Mouse (Mus musculus) 416B (cell line): ENCODE measurements around the gene Jak2.

Source experiments
- DNase-seq: peaks from one replicate; pipeline ENCODE4 v3.0.0; 2011; ENCODE audit warnings: low read depth

The Jak2 gene

DNA sequence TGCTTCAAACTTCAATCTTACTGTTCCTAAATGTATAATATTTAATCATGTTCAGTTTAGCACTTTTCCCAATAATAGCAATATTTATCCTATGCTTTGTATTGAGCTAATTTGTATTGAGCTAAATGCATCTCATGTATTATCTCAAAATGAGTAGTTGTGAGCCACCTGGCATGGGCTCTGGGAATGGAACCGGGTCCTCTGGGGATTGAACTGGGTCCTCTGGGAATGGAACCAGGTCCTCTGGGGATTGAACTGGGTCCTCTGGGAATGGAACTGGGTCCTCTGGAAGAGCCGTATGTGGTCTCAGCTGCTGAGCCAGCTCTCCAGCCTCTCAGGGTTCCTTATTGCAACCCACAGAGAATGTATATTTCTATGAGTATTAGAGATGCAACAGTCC is 50.5 kb downstream of the Jak2 start:
- no peak for DNase-seq

DNA sequence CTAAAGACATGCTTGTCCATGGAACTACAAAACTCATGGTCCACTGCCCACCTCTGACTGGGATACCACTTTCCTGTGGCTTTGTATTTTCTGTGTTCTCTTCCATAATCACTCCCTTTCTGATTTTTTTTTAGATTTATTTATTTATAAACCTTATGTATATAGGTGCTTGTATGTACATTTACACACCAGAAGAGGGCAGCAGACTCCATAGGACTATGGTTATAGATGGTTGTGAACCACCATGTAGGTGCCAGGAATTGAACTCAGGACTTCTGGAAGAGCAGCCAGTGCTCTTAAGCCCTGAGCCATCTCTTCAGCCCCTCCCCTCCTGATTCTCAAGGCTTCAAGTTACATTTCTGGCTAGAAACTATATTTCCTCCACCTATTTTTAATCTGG is 57.2 kb downstream of the Jak2 start:
- peak; percentile 23 for DNase-seq

DNA sequence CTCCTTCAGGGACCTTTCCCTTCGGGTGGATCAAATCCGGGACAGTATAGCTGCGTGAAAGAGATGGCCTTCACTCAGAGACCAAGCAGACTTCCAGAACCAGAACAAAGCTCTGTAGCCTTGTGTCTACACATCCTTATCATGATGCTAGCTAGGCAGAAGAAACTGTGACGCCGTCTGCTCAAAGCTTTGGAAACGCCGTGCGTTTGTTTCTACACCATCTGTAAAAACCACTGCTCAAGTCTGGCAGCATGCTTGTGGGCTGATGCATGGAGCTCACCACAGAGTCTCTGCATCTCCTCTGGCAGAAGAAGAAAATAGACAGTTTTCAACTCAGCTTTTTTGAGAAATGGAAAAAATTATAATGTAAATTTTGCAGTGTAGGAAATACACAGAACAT is 60.2 kb downstream of the Jak2 start:
- no peak for DNase-seq

DNA sequence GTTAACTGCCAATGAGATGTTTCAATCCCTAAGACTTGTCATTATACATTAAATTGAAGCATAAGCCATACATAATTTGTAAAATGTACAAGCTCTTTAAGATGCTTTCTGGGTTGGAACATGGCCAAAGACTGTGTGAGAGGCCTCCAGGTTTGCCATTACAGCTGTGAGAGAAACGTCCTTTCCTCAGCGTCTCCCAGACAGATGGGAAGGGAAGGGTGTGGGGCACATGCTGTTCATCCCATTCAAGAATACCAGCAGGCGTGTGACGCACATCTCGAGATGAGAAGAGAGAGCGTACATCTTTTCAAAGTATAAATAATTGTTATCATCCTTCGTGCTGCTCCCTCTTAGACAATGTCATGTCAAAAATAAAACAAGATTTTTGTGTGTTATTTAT is 61.0 kb downstream of the Jak2 start:
- no peak for DNase-seq

DNA sequence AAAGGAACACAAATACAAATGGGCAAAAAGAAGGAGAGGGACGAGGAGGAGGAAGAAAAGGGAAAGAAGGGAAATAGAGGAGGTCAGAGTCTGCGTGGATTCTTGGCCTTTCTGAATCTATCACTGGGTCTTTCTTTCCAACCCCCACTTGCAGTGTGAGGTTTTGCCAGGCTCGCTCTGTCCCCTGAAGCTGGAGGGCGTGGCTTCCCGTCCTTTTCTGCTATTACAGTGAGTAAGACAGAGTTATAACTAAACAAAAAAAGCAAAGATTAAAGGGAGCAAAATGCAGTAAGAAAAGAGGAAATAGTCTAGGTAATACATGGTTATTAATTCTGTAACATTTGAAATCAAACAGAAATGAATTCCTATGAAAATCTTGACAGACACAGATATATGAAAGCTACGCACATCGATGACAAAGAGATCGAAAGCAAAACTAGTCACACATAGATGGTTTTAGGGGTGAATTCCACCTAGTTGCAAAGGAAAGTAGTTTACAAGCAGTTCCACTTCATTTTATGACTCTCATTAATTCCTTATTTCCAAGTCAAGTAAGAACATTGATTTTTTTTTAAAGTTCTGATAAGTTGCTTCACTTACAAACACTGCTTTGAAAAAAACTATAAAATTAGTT is 71.9 kb downstream of the Jak2 start:
- peak; percentile 71 for DNase-seq

DNA sequence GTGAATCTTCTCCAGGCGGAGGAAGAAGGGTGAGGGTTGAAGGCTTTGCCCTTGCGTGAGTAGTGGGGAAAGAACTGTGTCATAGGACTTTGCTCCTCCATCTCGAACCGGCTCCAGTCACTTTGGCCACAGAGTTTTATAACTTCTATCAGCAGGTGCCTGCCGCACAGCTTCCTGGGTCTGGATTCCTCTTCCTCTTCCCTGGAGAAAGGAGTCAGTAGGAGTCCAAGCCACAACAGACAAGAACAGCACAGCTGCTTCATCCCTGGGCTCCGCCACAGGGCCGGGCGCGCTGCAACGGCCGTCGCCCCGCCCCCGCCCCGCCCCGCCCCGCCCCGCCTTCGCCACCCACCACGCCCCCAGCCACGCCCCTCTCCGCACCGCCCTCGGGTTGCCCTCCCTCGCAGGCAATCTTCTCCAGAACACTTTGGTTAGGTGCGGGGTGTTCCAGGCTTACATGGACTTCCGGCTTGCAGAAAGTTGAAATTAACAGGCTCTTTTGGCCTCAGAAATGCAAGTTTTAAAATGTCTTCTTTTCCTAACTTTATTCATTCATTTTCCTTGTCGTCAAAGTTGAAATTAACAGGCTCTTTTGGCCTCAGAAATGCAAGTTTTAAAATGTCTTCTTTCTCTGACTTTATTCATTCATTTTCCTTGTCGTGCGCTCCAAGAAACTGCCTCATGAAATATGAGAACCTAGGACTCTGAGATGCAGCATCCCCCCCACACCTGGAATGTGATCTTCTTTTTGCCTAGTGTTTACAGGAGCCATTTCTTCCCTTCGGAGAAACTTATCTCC is 73.6 kb downstream of the Jak2 start, which contains the start of gene Insl6:
Gene Insl6, minus strand, starts transcription at position 304 of the 799 bp plus-strand sequence.
- peak; percentile 77 for DNase-seq

DNA sequence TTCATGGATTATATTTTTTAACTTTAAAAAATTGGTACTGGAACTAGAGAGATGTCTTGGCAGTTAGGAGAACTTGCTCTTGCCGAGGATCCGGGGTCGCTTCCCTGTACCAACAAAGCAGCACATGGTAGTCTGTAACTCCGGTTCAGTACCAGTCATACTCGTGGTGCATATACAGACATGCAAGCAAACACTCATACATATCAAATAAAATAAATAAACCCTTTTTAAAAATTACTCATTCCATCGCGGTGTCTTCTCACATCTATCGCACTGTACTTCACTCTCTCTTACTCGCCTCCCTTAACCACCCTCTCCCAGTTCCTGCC is 74.2 kb downstream of the Jak2 start:
- DNase-seq = no peak

DNA sequence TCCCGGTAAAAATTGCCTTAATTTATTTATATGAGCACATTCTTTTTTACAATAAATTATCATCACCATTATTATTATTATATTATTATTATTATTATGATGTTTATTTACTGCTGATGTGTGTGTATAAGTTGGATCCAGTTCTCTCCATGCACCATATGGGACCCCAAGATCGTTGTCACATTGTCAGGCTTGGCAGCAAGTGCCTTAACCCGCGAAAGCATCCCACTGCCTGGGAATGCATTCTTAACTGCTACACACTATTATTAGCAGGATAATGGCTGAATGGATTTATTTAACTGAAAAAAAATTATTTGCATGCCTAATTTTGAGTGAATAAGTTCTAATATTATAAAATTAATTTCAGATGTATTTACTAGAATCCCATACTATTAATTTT is 74.8 kb downstream of the Jak2 start:
- DNase-seq = no peak

DNA sequence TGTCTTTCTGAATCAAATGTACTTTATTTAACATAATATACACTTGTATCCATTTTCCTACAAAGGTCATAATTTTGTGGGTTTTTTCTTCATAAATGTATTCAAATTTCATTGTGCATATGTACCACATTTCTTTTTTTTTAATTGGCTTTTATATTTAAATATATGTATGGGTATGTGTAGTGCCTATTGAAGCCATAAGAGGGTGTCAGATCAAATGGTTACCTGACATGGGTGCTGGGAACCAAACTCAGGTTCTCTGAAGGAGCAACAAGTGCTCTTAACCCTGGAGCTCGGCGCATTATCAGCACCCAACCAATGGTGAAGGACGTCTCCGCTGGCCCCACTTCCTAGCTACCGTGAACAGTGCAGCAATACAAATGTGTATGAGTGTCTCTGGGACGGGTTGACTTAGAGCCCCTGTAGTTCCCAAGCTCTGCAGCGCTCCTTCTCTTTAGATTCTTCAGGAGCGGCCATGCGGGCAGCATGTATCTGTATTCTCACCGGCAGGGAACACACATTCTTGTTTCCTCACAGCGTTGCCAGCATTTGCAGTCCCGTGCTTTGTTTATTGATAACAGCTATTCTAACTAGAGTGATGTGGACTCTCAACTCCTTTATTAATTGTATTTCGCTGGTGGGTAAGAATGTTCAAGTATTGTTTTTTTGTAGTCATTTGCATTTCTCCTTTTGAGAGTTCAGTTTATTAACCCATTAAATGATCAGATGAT is 75.4 kb downstream of the Jak2 start:
- no peak for DNase-seq

DNA sequence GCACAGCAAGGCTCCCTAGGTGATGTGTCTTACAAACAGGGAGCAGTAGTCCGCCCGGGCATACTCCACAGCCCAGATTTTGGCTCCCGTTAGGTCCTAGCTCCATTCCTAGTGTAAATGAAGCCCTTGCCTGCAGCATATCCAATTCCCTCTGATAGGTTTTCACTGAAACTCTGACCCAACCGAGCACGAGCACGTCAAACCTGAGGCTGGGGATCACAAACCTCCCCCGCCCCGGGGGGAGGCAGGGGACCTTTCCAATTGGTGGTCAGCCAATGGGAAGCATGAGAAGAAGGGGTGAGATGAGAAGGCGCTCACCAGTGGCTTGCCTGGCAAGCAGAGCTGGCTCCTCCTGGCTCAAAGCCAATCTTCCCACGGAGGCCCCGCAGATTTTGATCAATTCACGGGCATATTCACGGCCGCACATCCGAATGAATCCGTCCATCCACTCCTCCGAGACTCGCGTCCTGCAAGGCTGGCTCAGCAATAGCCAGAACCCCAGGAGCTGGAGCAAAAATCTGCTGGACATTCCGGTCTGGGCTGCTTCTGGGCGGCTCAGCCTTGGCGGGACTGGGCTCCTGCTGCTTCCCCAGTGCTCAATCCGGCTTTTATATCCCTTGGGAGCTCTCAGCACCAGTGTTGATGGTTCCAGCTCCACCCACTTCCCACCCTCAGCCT is 82.6 kb downstream of the Jak2 start, which contains the start of gene Rln1:
Gene Rln1, minus strand, starts transcription at position 603 of the 678 bp plus-strand sequence.
- DNase-seq = no peak

DNA sequence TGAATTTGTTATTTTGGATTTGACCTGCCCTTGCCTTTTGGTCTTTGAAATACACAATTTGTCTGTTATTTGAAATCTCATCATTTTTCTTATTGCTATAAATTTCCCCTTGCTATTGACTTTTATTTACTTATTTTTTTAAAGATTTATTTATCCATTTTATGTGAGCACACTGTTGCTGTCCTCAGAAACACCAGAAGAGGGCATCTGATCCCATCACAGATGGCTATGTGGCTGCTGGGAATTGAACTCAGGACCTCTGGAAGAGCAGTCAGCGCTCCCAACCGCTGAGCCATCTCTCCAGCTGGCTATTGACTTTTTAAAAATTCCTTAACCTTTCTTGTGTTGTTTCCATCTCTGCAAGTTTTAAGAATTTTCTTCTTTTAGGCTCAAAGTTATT is 85.0 kb downstream of the Jak2 start:
- DNase-seq = no peak

DNA sequence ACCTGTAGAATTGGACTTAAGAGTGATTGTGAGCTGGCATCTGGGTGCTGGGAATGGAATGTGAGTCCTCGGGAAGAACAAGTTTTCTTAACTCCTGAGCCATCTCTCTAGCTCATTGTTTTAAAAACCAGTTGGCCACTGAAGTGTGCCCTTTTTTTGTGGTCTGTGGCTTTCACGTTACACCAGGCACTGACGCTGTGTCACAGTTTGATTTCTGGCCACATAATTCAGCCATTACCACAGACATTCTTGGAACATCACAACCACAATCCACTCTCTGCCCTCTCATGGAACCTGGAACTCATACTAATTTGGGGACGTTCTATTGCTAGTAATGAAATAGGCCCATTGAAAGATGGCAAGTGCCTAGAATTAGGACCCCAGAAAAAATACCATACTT is 89.4 kb downstream of the Jak2 start:
- peak; percentile 69 for DNase-seq

DNA sequence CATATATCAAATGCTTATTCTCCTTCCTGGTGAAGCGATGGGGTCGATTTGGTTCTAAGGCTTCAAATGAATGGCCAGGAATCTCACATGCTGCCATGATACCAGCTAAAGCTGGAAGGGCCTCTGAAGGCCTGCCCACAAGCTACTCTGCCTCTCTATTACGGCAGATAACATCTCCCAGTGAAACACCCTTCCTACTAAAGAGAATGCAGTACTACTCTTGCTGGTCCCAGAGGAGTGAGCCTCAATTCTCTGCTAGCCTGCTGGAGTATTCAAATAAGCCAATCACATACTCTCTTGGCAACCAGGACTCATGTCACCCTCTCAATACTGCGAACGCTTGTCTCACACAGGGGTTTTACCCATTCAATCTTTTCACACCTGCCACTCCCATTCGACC is 90.7 kb downstream of the Jak2 start:
- DNase-seq = no peak

DNA sequence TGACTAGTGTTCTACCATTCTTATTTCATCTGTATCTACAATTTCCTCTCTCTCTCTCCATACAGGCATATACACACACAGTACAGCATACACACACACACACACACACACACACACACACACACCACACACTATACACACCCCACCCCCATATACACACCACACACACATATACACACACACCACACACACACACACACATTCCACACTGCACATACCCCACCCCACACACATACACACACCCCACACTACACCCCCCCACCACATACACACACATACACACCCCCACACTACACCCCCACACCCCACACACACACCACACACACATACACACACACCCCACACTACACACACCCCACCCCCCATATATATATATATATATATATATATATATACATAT is 93.2 kb downstream of the Jak2 start:
- no peak for DNase-seq

DNA sequence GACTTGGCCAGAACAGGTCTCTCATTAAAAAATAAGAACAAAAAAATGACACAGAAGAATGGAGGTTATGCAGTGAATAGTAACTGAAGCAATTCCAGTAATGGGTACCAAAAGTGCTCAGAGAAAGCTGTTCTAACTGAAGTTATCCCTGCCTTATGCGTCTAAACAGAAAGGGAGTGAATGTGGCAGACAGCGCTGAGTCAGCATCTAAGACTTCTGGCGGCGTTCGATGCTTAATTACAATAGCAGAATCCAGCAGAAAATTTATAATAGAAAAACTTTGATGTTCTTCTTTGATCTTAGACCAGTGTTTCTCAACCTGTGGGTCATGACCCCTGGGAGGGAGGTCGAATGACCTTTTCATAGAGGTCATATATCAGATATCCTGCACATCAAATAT is 94.0 kb downstream of the Jak2 start:
- DNase-seq = no peak

DNA sequence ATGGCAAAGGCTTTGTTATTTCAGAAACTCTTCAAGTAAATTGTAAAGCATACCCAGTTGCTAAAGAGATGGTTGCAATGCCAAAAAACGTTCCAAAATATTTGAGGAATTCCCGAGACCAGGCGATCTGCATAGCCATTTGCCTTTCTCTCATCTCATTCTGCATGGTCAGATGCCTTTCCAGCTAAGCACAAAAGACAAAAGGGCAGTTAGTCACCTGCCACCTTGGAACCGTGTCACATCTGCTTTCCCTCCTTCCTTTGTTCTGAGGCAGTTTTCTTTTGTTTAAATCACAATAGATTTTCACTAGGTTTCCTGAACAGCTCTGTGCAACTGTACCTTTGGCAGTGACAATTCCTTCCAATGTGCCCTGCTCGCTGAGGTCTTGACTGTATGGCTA is 99.4 kb downstream of the Jak2 start:
- no peak for DNase-seq

DNA sequence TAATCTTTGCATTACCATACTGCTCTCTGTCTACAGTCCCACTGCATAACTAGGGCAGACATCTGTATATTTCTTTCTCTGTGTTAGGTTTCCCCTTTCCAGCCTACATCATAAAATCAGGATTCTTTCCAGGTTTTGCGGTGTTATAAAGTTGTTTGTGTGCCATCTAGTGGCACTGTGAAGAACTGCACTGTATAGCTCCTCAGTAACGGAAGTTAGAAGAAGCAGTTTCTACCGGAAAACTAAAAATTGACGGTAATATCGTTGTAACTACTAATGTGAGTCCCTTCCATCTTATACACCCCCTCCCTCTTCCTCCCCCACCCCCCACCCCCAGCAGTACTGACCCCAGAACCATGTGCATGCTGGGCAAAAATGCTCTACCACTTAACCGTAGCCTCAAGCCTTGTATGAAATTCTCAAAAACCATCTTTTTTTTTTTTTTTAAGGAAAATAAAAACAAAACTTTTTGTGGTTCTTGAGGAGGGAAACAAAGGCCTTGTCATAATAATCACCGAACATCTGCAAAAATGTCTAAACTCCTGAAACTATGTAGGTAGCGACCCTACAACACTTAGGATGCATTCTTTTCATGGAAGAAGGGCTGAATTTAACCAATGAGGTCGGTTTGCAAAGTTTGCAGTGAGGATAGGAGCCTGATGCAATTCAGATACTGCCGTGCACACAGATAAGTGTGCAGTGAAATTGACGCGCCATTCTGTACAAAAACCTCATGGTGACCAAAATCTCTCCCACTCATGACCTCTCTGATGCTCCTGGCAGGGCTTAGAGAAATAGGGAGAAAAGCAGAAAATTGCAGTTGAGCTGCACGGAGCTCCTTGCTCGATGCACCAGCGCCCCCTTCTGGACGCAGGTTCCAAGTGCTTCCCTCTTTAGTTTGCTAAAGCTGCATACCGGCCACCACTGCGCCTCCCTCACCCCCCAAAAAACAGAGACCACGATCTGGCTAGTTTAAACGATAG is 103.6 kb downstream of the Jak2 start:
- peak; percentile 90 for DNase-seq

DNA sequence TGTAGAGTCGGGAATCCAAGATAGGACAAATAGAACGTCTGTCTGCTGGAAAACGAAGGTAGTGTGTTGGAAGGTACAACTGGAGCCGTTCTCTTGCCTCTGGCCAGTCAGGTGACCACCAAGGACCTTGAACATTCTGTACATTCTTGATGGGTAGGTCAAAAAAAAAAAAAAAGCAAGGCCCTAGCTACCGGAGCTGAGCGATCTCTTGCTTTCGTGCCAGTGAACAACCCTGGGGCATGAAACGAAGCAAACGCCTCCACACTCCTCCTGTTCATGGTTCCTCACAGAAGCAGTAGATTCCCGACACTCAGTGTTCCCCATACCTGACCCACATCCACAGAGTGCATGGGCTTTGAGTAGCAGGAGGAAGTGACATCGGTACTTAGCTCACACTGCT is 104.7 kb downstream of the Jak2 start:
- no peak for DNase-seq

DNA sequence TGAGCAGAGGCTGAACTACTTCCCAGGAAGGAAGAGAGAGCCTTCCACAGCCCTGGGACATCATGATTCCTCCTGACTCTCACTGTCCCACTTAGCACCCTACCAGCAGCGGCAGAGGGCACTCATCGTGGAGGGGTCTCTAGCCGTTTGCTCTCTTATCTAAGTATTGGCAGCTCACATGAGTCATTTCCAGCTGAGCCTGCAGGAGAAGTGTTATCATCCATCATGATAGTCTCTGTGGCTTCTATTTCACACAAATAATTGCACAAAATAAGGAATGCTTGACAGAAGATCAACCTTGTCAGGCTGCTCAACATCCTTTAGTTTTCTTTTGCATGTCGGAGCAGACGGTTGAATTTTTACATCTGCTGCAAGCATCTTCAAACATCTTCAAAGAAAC is 108.6 kb downstream of the Jak2 start:
- peak; percentile 89 for DNase-seq

DNA sequence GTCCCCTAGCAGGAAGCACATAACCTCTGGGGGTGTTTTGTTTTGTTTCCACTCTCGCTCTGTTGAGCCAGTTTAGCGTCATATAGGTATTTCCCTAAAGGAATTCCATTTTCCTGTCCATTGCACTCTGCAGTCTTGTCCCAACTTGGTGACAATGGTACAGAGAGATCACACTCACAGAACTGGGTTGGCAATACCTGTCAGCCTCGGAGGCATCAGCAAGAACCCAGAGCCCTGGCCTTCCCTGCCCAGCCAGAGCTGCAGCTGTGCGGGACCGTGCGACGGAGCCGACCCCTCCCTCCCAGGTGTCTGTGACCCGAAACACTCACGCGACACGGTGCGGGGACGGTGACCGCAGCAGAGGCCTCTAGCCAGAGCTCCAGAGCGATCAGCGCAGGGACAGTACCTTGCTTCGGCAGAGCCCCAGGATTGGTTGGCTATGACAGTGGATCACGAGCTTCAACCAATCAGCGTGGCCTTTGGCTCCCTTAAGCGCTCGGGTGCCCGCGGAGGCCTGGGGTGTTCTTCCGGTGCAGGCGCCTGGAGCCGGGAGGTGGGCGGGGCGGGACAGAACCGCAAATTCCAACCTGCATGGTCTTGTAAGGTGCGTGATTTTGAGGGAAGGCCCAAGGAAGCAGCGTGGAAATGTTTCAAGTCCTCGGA is 110.0 kb downstream of the Jak2 start:
- peak; percentile 84 for DNase-seq
